Mouse (Mus musculus) brain, embryonic 14.5 days (tissue): ENCODE measurements at regions not wholly inside any gene's neighbourhood (a gene's known extent, or its start where the extent isn't known, plus 50 kb on each side); places are given as distances from the start of the nearest gene placed in this dataset.

ENCODE experiments used
- DNase-seq: peaks from one replicate; pipeline ENCODE4 v3.0.0-alpha.2; 2011; ENCODE audit warnings: low read depth
- CTCF ChIP-seq: fragments of 200-500 bp; IDR thresholded peaks from 2 replicates; pipeline ENCODE4 v1.5.1; 2012; ENCODE audit warnings: inconsistent platforms, mild to moderate bottlenecking, moderate library complexity, borderline replicate concordance; ENCODE audit not compliant: insufficient read depth, insufficient read length; ENCODE audit errors: extremely low read depth
- POLR2A ChIP-seq: fragments of 200-500 bp; IDR thresholded peaks from 2 replicates; pipeline ENCODE4 v1.6.1; 2012; ENCODE audit warnings: mild to moderate bottlenecking, inconsistent platforms, borderline replicate concordance; ENCODE audit not compliant: poor library complexity, insufficient read depth, insufficient read length, severe bottlenecking; ENCODE audit errors: extremely low read depth

DNA sequence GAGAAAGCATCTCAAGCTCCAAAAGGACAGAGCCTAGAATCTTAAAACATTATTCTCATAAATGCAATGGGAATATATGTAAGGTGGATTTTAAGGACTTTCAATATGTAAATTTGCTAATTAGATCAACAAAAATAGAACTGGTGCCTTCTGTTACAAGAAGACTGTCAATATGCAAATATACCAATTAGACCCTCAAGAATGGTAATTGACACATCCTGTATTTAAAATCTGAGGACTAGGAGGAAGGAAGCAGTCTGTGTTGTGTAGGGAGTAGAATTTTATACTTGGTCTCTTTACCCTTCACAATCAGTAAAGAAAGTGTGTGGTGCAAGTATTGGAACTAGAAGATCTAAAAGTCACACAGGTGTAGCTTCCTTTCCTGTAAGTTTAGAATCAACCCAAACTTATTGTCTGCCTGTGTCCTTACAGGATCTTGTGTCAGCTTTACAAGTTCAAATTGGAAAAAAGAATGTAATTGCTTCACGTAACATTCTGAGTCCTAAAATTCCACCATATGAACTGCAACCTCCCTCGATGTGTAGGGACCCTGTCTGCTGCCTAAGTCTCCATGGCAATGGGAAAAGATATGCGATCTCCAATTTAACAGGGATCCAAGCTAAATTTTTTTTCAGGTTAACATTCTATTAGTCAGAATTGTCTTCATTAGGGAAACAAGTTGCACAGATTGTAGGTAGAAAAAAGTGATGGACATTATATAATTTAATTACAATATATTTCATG, 1026.8 kb downstream of the Gm9008 start:
- DNase-seq, result peak; percentile 66
- TF ChIP-seq POLR2A (no peak), CTCF (no peak)

DNA sequence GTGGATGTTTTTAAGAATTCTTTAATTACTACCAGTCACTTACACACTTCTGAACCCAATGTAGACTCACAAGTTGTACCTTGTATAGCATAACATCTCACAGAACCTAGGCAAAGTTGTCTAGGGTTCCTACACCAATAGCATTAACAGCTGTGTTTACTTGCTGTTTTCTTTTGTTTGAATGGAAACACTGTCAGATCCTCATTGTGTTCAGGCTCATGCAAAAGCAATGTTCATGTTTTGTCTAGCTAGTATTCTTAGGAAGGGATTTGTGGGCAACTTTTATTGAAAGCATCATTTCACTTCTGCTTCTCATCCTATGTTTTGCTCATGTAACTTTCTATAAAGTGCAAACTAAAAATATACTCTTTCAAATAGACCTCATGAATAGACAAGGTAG, 1027.5 kb downstream of the Gm9008 start:
- TF ChIP-seq POLR2A (no peak), CTCF (no peak)
- DNase-seq, result peak; percentile 43

DNA sequence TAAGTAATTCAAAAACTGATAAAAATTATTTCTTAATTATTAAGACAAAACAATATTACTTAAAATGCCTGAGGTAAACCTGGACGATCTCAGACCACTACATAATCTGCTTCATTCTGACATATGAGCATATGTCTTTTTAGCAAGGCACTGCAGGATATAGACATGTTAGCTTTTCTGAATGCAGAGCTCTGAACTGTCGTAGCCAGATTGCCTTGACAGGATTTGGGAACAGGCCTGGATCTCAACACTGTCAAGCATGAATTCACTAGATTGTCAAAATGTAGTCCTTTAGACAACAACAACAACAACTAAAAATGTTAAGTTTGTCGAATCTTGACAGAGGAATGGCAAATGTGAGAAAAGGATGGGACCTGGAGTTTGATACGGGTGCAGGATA, 1045.0 kb downstream of the Gm9008 start:
- peak; percentile 47 for DNase-seq
- no peak for TF ChIP-seq CTCF
- no peak for TF ChIP-seq POLR2A
